Mouse (Mus musculus): ENCODE measurements around the gene Chrnb1. TPM values are rescaled to one million over a fixed set of nuclear protein-coding genes. Genes with fewer than 3 reads are reported as not detected.

The Chrnb1 gene
- polyA plus RNA-seq, 1 experiment from 2014 or later: not detected

GRCm38 (mm10) chr11:69799394-69800137 is 3.8 kb upstream of the Chrnb1 start:
- H3K4me3 ChIP-seq (ENCODE audit: inconsistent target): no peak overlapping the region

GRCm38 (mm10) chr11:69797924-69798323 is 2.2 kb upstream of the Chrnb1 start:
- WGBS (ENCODE audit: missing documents): 75% methylated on average over 7 of the region's 7 CpGs
- no peaks in the 10 kb centered on the region for H3K36me3 ChIP-seq (ENCODE audit: inconsistent target)
- no peak overlapping the region for H3K4me3 ChIP-seq (ENCODE audit: inconsistent target)
- no peak overlapping the region for H3K27ac ChIP-seq
- H3K79me2 ChIP-seq (ENCODE audit: inconsistent target): no peaks in the 10 kb centered on the region

More at GRCm38 (mm10) chr11:69799394-69800137, 3.8 kb upstream of the Chrnb1 start:
- WGBS (ENCODE audit: missing documents): 47% methylated on average over 10 of the region's 12 CpGs
- Histone ChIP-seq H3K79me2 (ENCODE audit: inconsistent target) (no peaks in the 10 kb centered on the region), H3K36me3 (ENCODE audit: inconsistent target) (no peaks in the 10 kb centered on the region), H3K27ac (no peak overlapping the region)

DNA sequence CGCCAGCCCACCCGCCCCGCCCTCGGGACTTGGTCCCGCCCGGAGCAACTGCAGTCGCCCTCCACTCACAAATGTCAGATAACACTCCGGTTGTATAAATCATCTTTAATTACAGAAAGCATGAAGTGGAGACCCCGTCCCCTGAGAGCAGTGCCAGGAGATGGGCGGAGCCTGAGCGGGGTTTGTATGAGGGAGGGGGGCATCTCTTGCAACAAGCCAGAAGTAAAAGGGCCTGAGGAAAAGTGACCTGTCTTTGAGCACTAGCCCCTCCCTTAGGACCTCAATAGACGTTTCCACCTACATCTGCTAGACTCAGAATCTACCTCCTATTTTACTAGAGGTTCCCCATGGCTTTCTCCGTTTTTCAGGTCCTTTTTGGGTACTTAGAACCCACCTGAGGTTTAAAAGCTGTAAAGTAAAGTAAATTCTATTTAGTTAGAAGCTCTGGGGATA is 266 bp upstream of the Chrnb1 start:
- no peak overlapping the region for H3K4me3 ChIP-seq (ENCODE audit: inconsistent target)
- H3K27ac ChIP-seq: no peak overlapping the region
- H3K79me2 ChIP-seq (ENCODE audit: inconsistent target): no peaks in the 10 kb centered on the region
- no peaks in the 10 kb centered on the region for H3K36me3 ChIP-seq (ENCODE audit: inconsistent target)
- 15% methylated on average over 12 of the region's 13 CpGs for WGBS (ENCODE audit: missing documents)

- WGBS (ENCODE audit: missing documents): 78% methylated on average over 5 of the region's 5 CpGs
- Histone ChIP-seq H3K27ac (no peak overlapping the region), H3K36me3 (ENCODE audit: inconsistent target) (no peaks in the 10 kb centered on the region)
These were observed 2.3 kb downstream of the Chrnb1 start for GRCm38 (mm10) chr11:69793429-69793828.

DNA sequence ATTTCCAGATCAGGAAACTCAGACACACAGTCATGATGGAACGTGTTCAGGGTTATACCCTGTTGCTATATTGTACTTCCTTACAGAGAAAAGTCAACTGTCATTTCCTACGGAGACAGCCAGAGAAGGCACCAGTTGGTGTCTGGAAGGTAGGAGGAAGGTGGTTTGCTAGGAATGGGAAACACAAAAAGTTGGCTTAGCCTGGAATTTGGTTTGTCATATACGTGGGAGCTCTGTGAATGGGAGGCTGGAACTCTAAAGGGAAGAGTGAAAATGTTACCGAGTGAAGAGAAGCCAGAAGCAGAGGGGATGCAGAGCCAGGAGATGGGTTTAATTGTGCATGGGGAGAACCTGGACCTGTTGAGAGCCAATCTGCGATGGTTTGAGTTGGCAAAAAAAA is 4.3 kb downstream of the Chrnb1 start:
- H3K79me2 ChIP-seq (ENCODE audit: inconsistent target): no peaks in the 10 kb centered on the region
- 90% methylated on average over 5 of the region's 5 CpGs for WGBS (ENCODE audit: missing documents)
- H3K36me3 ChIP-seq (ENCODE audit: inconsistent target): no peaks in the 10 kb centered on the region
- no peak overlapping the region for H3K27ac ChIP-seq
- no peak overlapping the region for H3K4me3 ChIP-seq (ENCODE audit: inconsistent target)

More at GRCm38 (mm10) chr11:69793429-69793828, 2.3 kb downstream of the Chrnb1 start:
- no peaks in the 10 kb centered on the region for H3K79me2 ChIP-seq (ENCODE audit: inconsistent target)
- H3K4me3 ChIP-seq (ENCODE audit: inconsistent target): no peak overlapping the region

- H3K27ac ChIP-seq: no peak overlapping the region
- no peaks in the 10 kb centered on the region for H3K36me3 ChIP-seq (ENCODE audit: inconsistent target)
- 93% methylated on average over 5 of the region's 5 CpGs for WGBS (ENCODE audit: missing documents)
- H3K79me2 ChIP-seq (ENCODE audit: inconsistent target): no peaks in the 10 kb centered on the region
- no peak overlapping the region for H3K4me3 ChIP-seq (ENCODE audit: inconsistent target)
These were observed 6.3 kb downstream of the Chrnb1 start for GRCm38 (mm10) chr11:69789431-69789830.

DNA sequence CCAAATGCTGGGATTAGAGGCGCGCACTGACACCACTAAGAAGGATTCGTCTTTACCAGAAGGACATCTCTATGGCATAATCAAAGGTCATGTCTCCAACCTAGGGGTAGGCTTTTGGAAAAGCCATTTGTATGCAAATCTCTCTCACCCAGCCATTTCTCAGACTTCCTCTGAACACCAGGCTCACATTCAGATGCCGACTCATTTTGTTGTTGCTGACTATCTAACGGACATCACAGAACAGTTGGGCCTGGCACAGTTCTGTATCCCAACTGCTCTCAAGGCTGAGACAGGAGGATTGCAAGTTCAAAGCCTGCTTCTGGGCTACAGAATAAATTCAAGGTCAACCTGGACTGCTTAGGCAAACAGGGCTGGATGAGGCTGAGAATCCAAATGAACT is 8.4 kb downstream of the Chrnb1 start:
- no peaks in the 10 kb centered on the region for H3K79me2 ChIP-seq (ENCODE audit: inconsistent target)
- H3K27ac ChIP-seq: no peak overlapping the region
- WGBS (ENCODE audit: missing documents): 85% methylated on average over 5 of the region's 5 CpGs
- no peak overlapping the region for H3K4me3 ChIP-seq (ENCODE audit: inconsistent target)
- H3K36me3 ChIP-seq (ENCODE audit: inconsistent target): no peaks in the 10 kb centered on the region

GRCm38 (mm10) chr11:69784793-69785272 is 10.9 kb downstream of the Chrnb1 start:
- Histone ChIP-seq H3K36me3 (ENCODE audit: inconsistent target) (no peaks in the 10 kb centered on the region), H3K79me2 (ENCODE audit: inconsistent target) (no peaks in the 10 kb centered on the region), H3K27ac (no peak overlapping the region), H3K4me3 (ENCODE audit: inconsistent target) (no peak overlapping the region)
- 44% methylated on average over 14 of the region's 15 CpGs for WGBS (ENCODE audit: missing documents)

GRCm38 (mm10) chr11:69781828-69782227 is 13.9 kb downstream of the Chrnb1 start:
- Histone ChIP-seq H3K79me2 (ENCODE audit: inconsistent target) (no peaks in the 10 kb centered on the region), H3K36me3 (ENCODE audit: inconsistent target) (0 out of 2 replicates have a peak, but pooled peaks cover 2% of the 10 kb centered on the region), H3K27ac (no peak overlapping the region), H3K4me3 (ENCODE audit: inconsistent target) (no peak overlapping the region)
- WGBS (ENCODE audit: missing documents): 85% methylated on average over 4 of the region's 4 CpGs

DNA sequence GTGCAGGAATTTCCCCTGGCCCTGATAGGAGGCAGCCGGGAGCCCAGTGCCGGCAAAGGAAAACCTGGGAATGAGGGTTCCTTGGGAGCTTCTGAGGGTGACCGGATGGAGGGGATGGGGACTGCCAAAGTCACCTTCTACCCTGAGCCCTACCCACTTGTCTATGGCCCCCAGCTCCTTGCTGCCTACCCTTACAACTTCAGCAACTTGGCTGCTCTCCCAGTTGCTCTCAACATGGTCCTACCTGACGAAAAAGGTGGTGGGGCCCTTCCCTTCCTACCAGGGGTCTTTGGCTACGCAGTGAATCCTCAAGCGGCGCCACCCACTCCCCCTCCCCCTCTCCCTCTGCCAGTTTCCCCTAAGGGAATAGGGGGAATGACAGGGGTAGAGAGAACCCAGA is 16.8 kb downstream of the Chrnb1 start:
- Histone ChIP-seq H3K36me3 (ENCODE audit: inconsistent target) (peaks cover 14% of the 10 kb centered on the region; the same call in 1 of the 2 replicates), H3K27ac (no peak overlapping the region), H3K79me2 (ENCODE audit: inconsistent target) (no peaks in the 10 kb centered on the region), H3K4me3 (ENCODE audit: inconsistent target) (no peak overlapping the region)
- 90% methylated on average over 7 of the region's 7 CpGs for WGBS (ENCODE audit: missing documents)

GRCm38 (mm10) chr11:69778258-69778982 is 17.3 kb downstream of the Chrnb1 start:
- no peak overlapping the region for H3K27ac ChIP-seq
- H3K4me3 ChIP-seq (ENCODE audit: inconsistent target): no peak overlapping the region
- WGBS (ENCODE audit: missing documents): 84% methylated on average over 23 of the region's 23 CpGs
- H3K79me2 ChIP-seq (ENCODE audit: inconsistent target): no peaks in the 10 kb centered on the region
- H3K36me3 ChIP-seq (ENCODE audit: inconsistent target): peaks cover 14% of the 10 kb centered on the region; the same call in 1 of the 2 replicates

DNA sequence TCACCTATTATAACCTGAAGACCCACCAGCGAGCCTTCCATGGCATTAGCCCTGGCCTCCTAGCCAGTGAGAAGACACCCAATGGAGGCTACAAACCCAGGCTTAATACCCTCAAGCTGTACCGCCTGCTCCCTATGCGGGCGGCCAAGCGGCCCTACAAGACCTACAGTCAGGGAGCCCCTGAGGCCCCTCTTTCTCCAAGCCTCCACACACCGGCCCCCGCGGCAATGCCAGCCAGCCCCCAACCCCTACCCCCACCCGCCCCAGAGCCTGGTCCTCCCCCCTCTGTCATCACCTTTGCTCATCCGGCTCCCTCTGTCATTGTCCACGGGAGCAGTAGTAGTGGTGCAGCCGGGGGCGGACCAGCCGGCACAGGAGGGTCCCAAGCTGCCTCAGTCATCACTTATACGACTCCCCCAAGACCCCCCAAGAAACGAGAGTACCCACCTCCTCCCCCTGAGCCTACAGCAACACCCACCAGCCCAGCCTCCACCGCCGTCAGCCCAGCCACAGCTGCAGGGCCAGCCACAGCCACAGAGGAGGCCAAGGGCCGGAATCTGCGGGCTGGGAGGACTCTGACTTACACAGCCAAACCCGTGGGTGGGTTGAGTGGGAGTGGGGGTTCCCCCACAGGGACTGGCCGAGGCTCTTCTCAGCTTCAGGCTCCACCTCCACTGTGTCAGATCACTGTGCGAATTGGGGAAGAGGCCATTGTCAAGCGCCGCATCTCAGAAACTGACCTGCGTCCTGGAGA is 18.1 kb downstream of the Chrnb1 start:
- Histone ChIP-seq H3K27ac (no peak overlapping the region), H3K79me2 (ENCODE audit: inconsistent target) (no peaks in the 10 kb centered on the region), H3K4me3 (ENCODE audit: inconsistent target) (no peak overlapping the region), H3K36me3 (ENCODE audit: inconsistent target) (peaks cover 14% of the 10 kb centered on the region; the same call in 1 of the 2 replicates)
- WGBS (ENCODE audit: missing documents): 77% methylated on average over 23 of the region's 26 CpGs

DNA sequence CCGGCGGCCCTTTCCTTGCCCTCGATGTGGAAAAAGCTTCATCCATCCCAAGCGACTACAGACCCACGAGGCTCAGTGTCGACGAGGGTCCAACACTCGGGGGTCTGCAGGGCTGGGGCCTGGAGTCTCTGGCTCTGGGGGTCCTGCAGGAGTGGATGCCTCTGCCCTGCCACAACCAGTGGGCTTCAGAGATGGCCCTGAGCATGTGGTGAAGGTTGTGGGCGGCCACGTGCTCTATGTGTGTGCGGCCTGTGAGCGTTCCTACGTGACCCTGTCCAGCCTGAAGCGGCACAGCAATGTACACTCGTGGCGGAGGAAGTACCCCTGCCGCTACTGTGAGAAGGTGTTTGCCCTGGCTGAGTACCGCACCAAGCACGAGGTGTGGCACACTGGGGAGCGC is 19.3 kb downstream of the Chrnb1 start:
- Histone ChIP-seq H3K36me3 (ENCODE audit: inconsistent target) (peaks cover 14% of the 10 kb centered on the region; the same call in 1 of the 2 replicates), H3K4me3 (ENCODE audit: inconsistent target) (no peak overlapping the region), H3K27ac (no peak overlapping the region), H3K79me2 (ENCODE audit: inconsistent target) (no peaks in the 10 kb centered on the region; the same call in 1 of the 2 replicates)
- 90% methylated on average over 19 of the region's 20 CpGs for WGBS (ENCODE audit: missing documents)

GRCm38 (mm10) chr11:69775716-69776115 is 20.0 kb downstream of the Chrnb1 start:
- Histone ChIP-seq H3K27ac (no peak overlapping the region), H3K36me3 (ENCODE audit: inconsistent target) (peaks cover 14% of the 10 kb centered on the region; the same call in 1 of the 2 replicates), H3K79me2 (ENCODE audit: inconsistent target) (peaks cover 3% of the 10 kb centered on the region), H3K4me3 (ENCODE audit: inconsistent target) (no peak overlapping the region)
- 93% methylated on average over 10 of the region's 10 CpGs for WGBS (ENCODE audit: missing documents)

All from macrophage (primary cell).